Mouse (Mus musculus) forebrain, embryonic 10.5 days (tissue): ENCODE measurements around the gene Kcne1l. TPM values are rescaled to one million over a fixed set of nuclear protein-coding genes. Genes with fewer than 3 reads are reported as not detected.
A peak's percentile ranks its signal among the peaks of the same experiment; 100 is the strongest.

Source experiments
- DNase-seq: peaks from one replicate; pipeline ENCODE4 v3.0.0-alpha.2; 2017; ENCODE audit warnings: low spot score; ENCODE audit errors: extremely low spot score
- H3K27ac ChIP-seq: fragments of 300-500 bp; sonication (generic); 2 replicates; pipeline ENCODE4 v1.5.1; 2016; ENCODE audit warnings: mild to moderate bottlenecking
- H3K27me3 ChIP-seq: fragments of 300-500 bp; sonication (generic); 2 replicates; pipeline ENCODE4 v1.6.1; 2016; ENCODE audit warnings: mild to moderate bottlenecking; ENCODE audit not compliant: poor library complexity, severe bottlenecking
- H3K36me3 ChIP-seq: fragments of 300-500 bp; sonication (generic); replicated peaks from 2 replicates; pipeline ENCODE4 v1.6.1; 2016; ENCODE audit warnings: mild to moderate bottlenecking, moderate library complexity
- H3K4me1 ChIP-seq: fragments of 300-500 bp; sonication (generic); 2 replicates; pipeline ENCODE4 v1.6.1; 2016
- H3K4me3 ChIP-seq: fragments of 300-500 bp; sonication (generic); 2 replicates; pipeline ENCODE4 v1.5.1; 2016; ENCODE audit warnings: mild to moderate bottlenecking, moderate library complexity
- H3K9me3 ChIP-seq: fragments of 300-500 bp; sonication (generic); 2 replicates; pipeline ENCODE4 v1.6.1; 2016; ENCODE audit warnings: mild to moderate bottlenecking, moderate library complexity
- WGBS: fragments of 180-500 bp; shearing (Covaris S2); methylation state at CpG from one replicate; pipeline ENCODE4 v1.1.7; 2016; 5-methylcytosine and 5-hydroxymethylcytosine counted together
- polyA plus RNA-seq: library from polyadenylated mRNA; unstranded; fragments of >200 nt; fragmentation: Nextera tagmentation; extraction: Ambion mirVana; gene quantifications from 2 replicates; pipeline ENCODE4 v1.2.1, GENCODE M21; 2016

Kcne1l gene
- 10.0 and 10.3 TPM in 2 replicates for polyA plus RNA-seq

- peak within 1 kb of the TSS; percentile 66 for H3K27ac ChIP-seq
- WGBS = 25% methylated on average over 32 of the region's 33 CpGs
- H3K27me3 ChIP-seq = peaks cover 97% of the 10 kb centered on the region
- no peaks in the 10 kb centered on the region for H3K9me3 ChIP-seq
- H3K36me3 ChIP-seq = no peaks in the 10 kb centered on the region
- peak; percentile 42 for DNase-seq
- H3K4me1 ChIP-seq = peaks cover 16% of the 10 kb centered on the region
- H3K4me3 ChIP-seq = peak within 1 kb of the TSS; percentile 45
These were observed at the start of gene Kcne1l for GRCm38 (mm10) chrX:142305869-142306581. TSS of gene Kcne1l (minus strand) at chrX:142306294.

GRCm38 (mm10) chrX:142336207-142336606 lies 30.1 kb upstream of the Kcne1l start:
- H3K4me1 ChIP-seq = no peaks in the 10 kb centered on the region
- H3K36me3 ChIP-seq = peaks cover 14% of the 10 kb centered on the region
- no peaks in the 10 kb centered on the region for H3K9me3 ChIP-seq
- H3K4me3 ChIP-seq = no peak overlapping the region
- no peak for DNase-seq
- 91% methylated on average over 6 of the region's 6 CpGs for WGBS
- peaks cover 29% of the 10 kb centered on the region for H3K27me3 ChIP-seq
- no peak overlapping the region for H3K27ac ChIP-seq

GRCm38 (mm10) chrX:142335502-142335901 lies 29.4 kb upstream of the Kcne1l start:
- DNase-seq = no peak
- 92% methylated on average over 5 of the region's 5 CpGs for WGBS
- H3K27ac ChIP-seq = no peak overlapping the region
- H3K4me3 ChIP-seq = no peak overlapping the region
- no peaks in the 10 kb centered on the region for H3K9me3 ChIP-seq
- H3K4me1 ChIP-seq = no peaks in the 10 kb centered on the region
- peaks cover 34% of the 10 kb centered on the region for H3K27me3 ChIP-seq
- peaks cover 14% of the 10 kb centered on the region for H3K36me3 ChIP-seq

- Histone ChIP-seq H3K27me3 (peaks cover 20% of the 10 kb centered on the region), H3K36me3 (peaks cover 5% of the 10 kb centered on the region), H3K9me3 (no peaks in the 10 kb centered on the region), H3K4me3 (no peak overlapping the region), H3K27ac (no peak overlapping the region), H3K4me1 (no peaks in the 10 kb centered on the region)
- WGBS = 94% methylated on average over 1 of the region's 2 CpGs
- DNase-seq = no peak
These were observed 19.7 kb upstream of the Kcne1l start for GRCm38 (mm10) chrX:142325760-142326159.

- peaks cover 47% of the 10 kb centered on the region for H3K27me3 ChIP-seq
- H3K4me1 ChIP-seq = no peaks in the 10 kb centered on the region
- WGBS = 77% methylated on average over 9 of the region's 9 CpGs
- H3K4me3 ChIP-seq = no peak overlapping the region
- no peak overlapping the region for H3K27ac ChIP-seq
- DNase-seq = no peak
- no peaks in the 10 kb centered on the region for H3K36me3 ChIP-seq
- no peaks in the 10 kb centered on the region for H3K9me3 ChIP-seq
These were observed 10.0 kb upstream of the Kcne1l start for GRCm38 (mm10) chrX:142316106-142316505.

- no peaks in the 10 kb centered on the region for H3K36me3 ChIP-seq
- 80% methylated on average over 8 of the region's 8 CpGs for WGBS
- H3K4me1 ChIP-seq = no peaks in the 10 kb centered on the region
- H3K9me3 ChIP-seq = no peaks in the 10 kb centered on the region
- H3K4me3 ChIP-seq = no peak overlapping the region
- DNase-seq = no peak
- peaks cover 55% of the 10 kb centered on the region for H3K27me3 ChIP-seq
- H3K27ac ChIP-seq = no peak overlapping the region
These were observed 9.2 kb upstream of the Kcne1l start for GRCm38 (mm10) chrX:142315270-142315669.

GRCm38 (mm10) chrX:142314307-142315024 lies 8.4 kb upstream of the Kcne1l start:
- Histone ChIP-seq H3K9me3 (no peaks in the 10 kb centered on the region), H3K27me3 (peaks cover 62% of the 10 kb centered on the region)
- WGBS = 54% methylated on average over 11 of the region's 11 CpGs

GRCm38 (mm10) chrX:142310431-142310830 lies 4.3 kb upstream of the Kcne1l start:
- no peak for DNase-seq
- peaks cover 10% of the 10 kb centered on the region for H3K4me1 ChIP-seq
- H3K36me3 ChIP-seq = no peaks in the 10 kb centered on the region
- no peak overlapping the region for H3K4me3 ChIP-seq
- H3K27me3 ChIP-seq = peaks cover 84% of the 10 kb centered on the region
- WGBS = 78% methylated on average over 5 of the region's 5 CpGs
- no peak overlapping the region for H3K27ac ChIP-seq
- H3K9me3 ChIP-seq = no peaks in the 10 kb centered on the region

More at GRCm38 (mm10) chrX:142314307-142315024, 8.4 kb upstream of the Kcne1l start:
- no peak overlapping the region for H3K27ac ChIP-seq
- no peak overlapping the region for H3K4me3 ChIP-seq
- H3K36me3 ChIP-seq = no peaks in the 10 kb centered on the region
- peak; percentile 57 for DNase-seq
- H3K4me1 ChIP-seq = no peaks in the 10 kb centered on the region

- peaks cover 16% of the 10 kb centered on the region for H3K4me1 ChIP-seq
- peak overlapping the region; percentile 45 for H3K4me3 ChIP-seq
- H3K9me3 ChIP-seq = no peaks in the 10 kb centered on the region
- peaks cover 98% of the 10 kb centered on the region for H3K27me3 ChIP-seq
- H3K36me3 ChIP-seq = no peaks in the 10 kb centered on the region
- H3K27ac ChIP-seq = peak overlapping the region; percentile 66
- DNase-seq = no peak
- 32% methylated on average over 34 of the region's 35 CpGs for WGBS
These were observed 855 bp downstream of the Kcne1l start for GRCm38 (mm10) chrX:142305010-142305868.

- H3K27me3 ChIP-seq = peaks cover 99% of the 10 kb centered on the region
- no peak overlapping the region for H3K4me3 ChIP-seq
- H3K27ac ChIP-seq = no peak overlapping the region
- H3K9me3 ChIP-seq = no peaks in the 10 kb centered on the region
- no peaks in the 10 kb centered on the region for H3K36me3 ChIP-seq
- peaks cover 16% of the 10 kb centered on the region for H3K4me1 ChIP-seq
- no peak for DNase-seq
These were observed 1.5 kb downstream of the Kcne1l start for GRCm38 (mm10) chrX:142304592-142304991.

GRCm38 (mm10) chrX:142303456-142303855 lies 2.6 kb downstream of the Kcne1l start:
- Histone ChIP-seq H3K27me3 (peaks cover 89% of the 10 kb centered on the region), H3K4me3 (no peak overlapping the region), H3K36me3 (no peaks in the 10 kb centered on the region), H3K27ac (no peak overlapping the region), H3K4me1 (peaks cover 16% of the 10 kb centered on the region), H3K9me3 (no peaks in the 10 kb centered on the region)
- DNase-seq = no peak
- WGBS = 68% methylated on average over 2 of the region's 2 CpGs

- 66% methylated on average over 5 of the region's 5 CpGs for WGBS
- no peak for DNase-seq
- no peaks in the 10 kb centered on the region for H3K36me3 ChIP-seq
- peaks cover 67% of the 10 kb centered on the region for H3K27me3 ChIP-seq
- no peak overlapping the region for H3K4me3 ChIP-seq
- H3K27ac ChIP-seq = no peak overlapping the region
- no peaks in the 10 kb centered on the region for H3K4me1 ChIP-seq
- H3K9me3 ChIP-seq = no peaks in the 10 kb centered on the region
These were observed 20.2 kb downstream of the Kcne1l start for GRCm38 (mm10) chrX:142285905-142286304.
